Mouse (Mus musculus) adrenal gland, adult 8-10 months (tissue): Measurements from ENCODE around the gene Rassf4. TPM values are rescaled to one million over a fixed set of nuclear protein-coding genes. Genes with fewer than 3 reads are reported as not detected.
"Not testable (repeated sequence)": the region's sequence is repeated elsewhere in the genome, so short reads cannot be mapped to it uniquely, and the experiment has no call there.

ENCODE experiments used
- DNase-seq: peaks from one replicate; pipeline ENCODE4 v3.0.0; 2022
- microRNA-seq, 2 experiments: library from miRNA; unstranded; fragments of <30 nt; microRNA quantifications; one replicate each; pipeline ENCODE4 v1.2.0; 2022
- total RNA-seq, 4 experiments: library from RNA; stranded (reverse); gene quantifications; 2 replicates each; pipeline ENCODE4 v1.2.4; 2022

The Rassf4 gene
- total RNA-seq, 4 experiments from 2014 or later = 4.6 to 6.2 (median 5.8) TPM

- DNase-seq = peak; percentile 60
These were observed 38.2 kb downstream of the Rassf4 start for GRCm38 (mm10) chr6:116635251-116636180.

- DNase-seq = no peak
These were observed 39.7 kb downstream of the Rassf4 start for GRCm38 (mm10) chr6:116633741-116634695.

- no peak for DNase-seq
These were observed 41.6 kb downstream of the Rassf4 start for GRCm38 (mm10) chr6:116632129-116632528.

- DNase-seq = no peak
These were observed 44.0 kb downstream of the Rassf4 start for GRCm38 (mm10) chr6:116629766-116630165.

GRCm38 (mm10) chr6:116628539-116629171, 45.1 kb downstream of the Rassf4 start, which contains the start of gene Zfp422:
TSS of gene Zfp422 (minus strand) at chr6:116628999.
- peak; percentile 20 for DNase-seq

GRCm38 (mm10) chr6:116628095-116628494, 45.7 kb downstream of the Rassf4 start:
- no peak for DNase-seq

- DNase-seq = not testable (repeated sequence)
These were observed 47.3 kb downstream of the Rassf4 start for GRCm38 (mm10) chr6:116626417-116626816.

GRCm38 (mm10) chr6:116621318-116622023, 52.3 kb downstream of the Rassf4 start:
- DNase-seq = no peak

GRCm38 (mm10) chr6:116618073-116618472, 55.7 kb downstream of the Rassf4 start:
- DNase-seq = no peak

- DNase-seq = no peak
These were observed 58.0 kb downstream of the Rassf4 start for GRCm38 (mm10) chr6:116615719-116616118.

GRCm38 (mm10) chr6:116607230-116607629, 66.5 kb downstream of the Rassf4 start:
- no peak for DNase-seq

GRCm38 (mm10) chr6:116600969-116601368, 72.8 kb downstream of the Rassf4 start:
- not testable (repeated sequence) for DNase-seq

- DNase-seq = no peak
These were observed 89.7 kb downstream of the Rassf4 start, which contains the start of gene Olfr215 for GRCm38 (mm10) chr6:116584095-116584494. TSS of gene Olfr215 (minus strand) at chr6:116584195.

Small RNAs within 50 kb of the gene (microRNA-seq; reads per million reads assigned to microRNA genes)
- gene Mir7043 = 0 to 0.35 reads per million in 2 experiments

Other genes starting within 250 kb of the Rassf4 start
- gene Alox5, start 212.8 kb downstream of the Rassf4 start, total RNA-seq = 1 to 10 TPM; 1.7 to 4.4 (median 1.9) TPM
- not detected for gene Olfr211, start 184.9 kb downstream of the Rassf4 start, total RNA-seq
- under 1 TPM; 0.10 to 0.12 (median 0.11) TPM for gene Olfr212, start 167.4 kb downstream of the Rassf4 start, total RNA-seq
- not detected for gene Olfr213, start 135.5 kb downstream of the Rassf4 start, total RNA-seq
- 1 to 10 TPM; 2.3 to 4.0 (median 2.9) TPM for gene Gm5580, start 122.8 kb downstream of the Rassf4 start, total RNA-seq
- gene Olfr214, start 119.7 kb downstream of the Rassf4 start, total RNA-seq = not detected
- not detected for gene Olfr215, start 89.8 kb downstream of the Rassf4 start, total RNA-seq
- 10 to 100 TPM; 18.0 to 21.8 (median 20.2) TPM for gene Zfp422, start 45.0 kb downstream of the Rassf4 start, total RNA-seq
- 1 to 10 TPM; 2.2 to 5.3 (median 4.0) TPM for gene Depp1, start 23.3 kb downstream of the Rassf4 start, total RNA-seq
- gene Tmem72, start 43.0 kb upstream of the Rassf4 start, total RNA-seq = under 1 TPM; 0.03 to 0.12 (median 0.08) TPM